9 mouse cellular contexts compared by ENCODE assay signal in genomic region chr1:74885369-74886042, GRCm38 (mm10). TPM values are rescaled to one million over a fixed set of nuclear protein-coding genes. Genes with fewer than 3 reads are reported as not detected.
DNase-seq lines count a peak whose midpoint lies in the region; ATAC-seq and TF ChIP-seq lines count a peak whose summit lies in the region.
"Had no signal": no experiment of that assay in that cellular context is flagged by ENCODE, and none has a peak within 500 bp of the region (broad histone marks: within the 10 kb centered on the region; RNA-seq: fewer than 3 reads in every experiment).

Gene Fev, minus strand, starts transcription at chr1:74885419.

- under 1% methylated on average over 40 of the region's 43 CpGs for WGBS in kidney, embryonic 15.5 days
- under 1% methylated on average over 43 of the region's 43 CpGs for WGBS in embryonic facial prominence, embryonic 15.5 days
- 1% methylated on average over 35 of the region's 43 CpGs for WGBS in limb, embryonic 12.5 days
- WGBS in neural tube, embryonic 15.5 days, result under 1% methylated on average over 39 of the region's 43 CpGs
- 2% methylated on average over 42 of the region's 43 CpGs for WGBS in thymus, adult 2 months

- no peak for DNase-seq in kidney, adult 8-10 months
- no peak for DNase-seq in thymus, adult 2 months
- DNase-seq in urinary bladder, postnatal 36 days (ENCODE audit: low spot score in 2 of 2), result no peak
- DNase-seq in thymus, postnatal 0 days (ENCODE audit: low spot score), result no peak
- DNase-seq: thymus, postnatal 36 days had no signal

- no peaks in the 10 kb centered on the region for H3K9me3 ChIP-seq in kidney, embryonic 15.5 days (replicated peaks)
- H3K9me3 ChIP-seq in embryonic facial prominence, embryonic 15.5 days (replicated peaks), result no peaks in the 10 kb centered on the region
- no peaks in the 10 kb centered on the region for H3K9me3 ChIP-seq in limb, embryonic 12.5 days
- H3K9me3 ChIP-seq in neural tube, embryonic 15.5 days (replicated peaks), result no peaks in the 10 kb centered on the region

- ATAC-seq in kidney, embryonic 15.5 days (replicated peaks; ENCODE audit: low FRiP score), result no peak
- ATAC-seq in embryonic facial prominence, embryonic 15.5 days (ENCODE audit: insufficient number of reproducible peaks, low FRiP score, low TSS enrichment, low read depth), result no peak
- ATAC-seq in limb, embryonic 12.5 days (ENCODE audit: insufficient number of reproducible peaks, insufficient read depth, low FRiP score, low TSS enrichment, low read depth), result no peak
- ATAC-seq in neural tube, embryonic 15.5 days (ENCODE audit: low FRiP score), result no peak

- no peak for TF ChIP-seq CTCF in thymus, adult 2 months (IDR thresholded peaks at IDR 0.05; ENCODE audit: borderline replicate concordance, control insufficient read depth, extremely low read depth, insufficient read depth, low read length, poor library complexity)

- H3K27me3 ChIP-seq in kidney, embryonic 15.5 days, result peaks cover 96% of the 10 kb centered on the region
- H3K27me3 ChIP-seq in embryonic facial prominence, embryonic 15.5 days, result peaks cover 94% of the 10 kb centered on the region
- H3K27me3 ChIP-seq in limb, embryonic 12.5 days, result peaks cover 97% of the 10 kb centered on the region
- peaks cover 95% of the 10 kb centered on the region for H3K27me3 ChIP-seq in neural tube, embryonic 15.5 days (replicated peaks)
- peaks cover 21% of the 10 kb centered on the region for H3K27me3 ChIP-seq in thymus, adult 2 months (ENCODE audit: control insufficient read depth, insufficient read depth, low read length)

- peaks cover 33% of the 10 kb centered on the region for H3K4me1 ChIP-seq in kidney, embryonic 15.5 days
- peaks cover 32% of the 10 kb centered on the region for H3K4me1 ChIP-seq in embryonic facial prominence, embryonic 15.5 days
- H3K4me1 ChIP-seq in limb, embryonic 12.5 days (replicated peaks), result peaks cover 27% of the 10 kb centered on the region
- H3K4me1 ChIP-seq in neural tube, embryonic 15.5 days, result peaks cover 36% of the 10 kb centered on the region
- no peaks in the 10 kb centered on the region for H3K4me1 ChIP-seq in thymus, adult 2 months (replicated peaks; ENCODE audit: control insufficient read depth, insufficient read depth, low read length)

- H3K4me3 ChIP-seq in kidney, embryonic 15.5 days (replicated peaks), result peak within 1 kb of the TSS; percentile 39
- peak within 1 kb of the TSS; percentile 27 for H3K4me3 ChIP-seq in embryonic facial prominence, embryonic 15.5 days (replicated peaks)
- H3K4me3 ChIP-seq in limb, embryonic 12.5 days (replicated peaks), result peak within 1 kb of the TSS; percentile 29
- peak within 1 kb of the TSS; percentile 22 for H3K4me3 ChIP-seq in neural tube, embryonic 15.5 days (replicated peaks)
- H3K4me3 ChIP-seq in thymus, adult 2 months (ENCODE audit: control insufficient read depth, insufficient read depth, low read length), result no peak within 1 kb of the TSS

- no peak within 1 kb of the TSS for H3K27ac ChIP-seq in kidney, embryonic 15.5 days
- H3K27ac ChIP-seq in embryonic facial prominence, embryonic 15.5 days (replicated peaks), result no peak within 1 kb of the TSS
- H3K27ac ChIP-seq in limb, embryonic 12.5 days, result no peak within 1 kb of the TSS
- no peak within 1 kb of the TSS for H3K27ac ChIP-seq in neural tube, embryonic 15.5 days (replicated peaks)
- H3K27ac ChIP-seq in thymus, adult 2 months (ENCODE audit: control insufficient read depth, insufficient read depth, low read length), result no peak within 1 kb of the TSS

- H3K36me3 ChIP-seq in kidney, embryonic 15.5 days, result no peaks in the 10 kb centered on the region
- no peaks in the 10 kb centered on the region for H3K36me3 ChIP-seq in embryonic facial prominence, embryonic 15.5 days
- no peaks in the 10 kb centered on the region for H3K36me3 ChIP-seq in limb, embryonic 12.5 days
- H3K36me3 ChIP-seq in neural tube, embryonic 15.5 days, result no peaks in the 10 kb centered on the region
- H3K36me3 ChIP-seq in thymus, adult 2 months (ENCODE audit: control insufficient read depth, insufficient read depth, low read length), result no peaks in the 10 kb centered on the region

- H3K9ac ChIP-seq in kidney, embryonic 15.5 days, result 0 out of 2 replicates have a peak within 1 kb of the TSS, but pooled peaks have one; percentile 21
- no peak within 1 kb of the TSS for H3K9ac ChIP-seq in embryonic facial prominence, embryonic 15.5 days
- no peak within 1 kb of the TSS for H3K9ac ChIP-seq in limb, embryonic 12.5 days (replicated peaks)
- H3K9ac ChIP-seq in neural tube, embryonic 15.5 days (replicated peaks), result 0 out of 2 replicates have a peak within 1 kb of the TSS, but pooled peaks have one; percentile 3

- TF ChIP-seq POLR2A in thymus, adult 2 months (IDR thresholded peaks at IDR 0.05; ENCODE audit: control insufficient read depth, extremely low read depth, insufficient read depth, low read length, poor library complexity), result no peak

- H3K4me2 ChIP-seq in kidney, embryonic 15.5 days, result peak within 1 kb of the TSS; percentile 67
- H3K4me2 ChIP-seq in embryonic facial prominence, embryonic 15.5 days (replicated peaks), result peak within 1 kb of the TSS; percentile 36
- H3K4me2 ChIP-seq in limb, embryonic 12.5 days, result peak within 1 kb of the TSS; percentile 50
- H3K4me2 ChIP-seq in neural tube, embryonic 15.5 days, result peak within 1 kb of the TSS; percentile 51

RNA-seq across cellular contexts. Expression of gene Fev, which starts in this region (rescaled TPM):
- polyA plus RNA-seq in kidney, embryonic 15.5 days (2015; fragmentation: Nextera tagmentation; extraction: Ambion mirVana), result 0.53 and 0.67 TPM in 2 replicates
- polyA plus RNA-seq in embryonic facial prominence, embryonic 15.5 days (2015; fragmentation: Nextera tagmentation; extraction: Ambion mirVana), result 0.24 and 0.43 TPM in 2 replicates
- polyA plus RNA-seq in limb, embryonic 12.5 days (2016; fragmentation: Nextera tagmentation; extraction: Ambion mirVana), result 0.26 and 0.49 TPM in 2 replicates
- 0.73 TPM in 1 of 2 replicates, not detected in the other for polyA plus RNA-seq in neural tube, embryonic 15.5 days (2015; fragmentation: Nextera tagmentation; extraction: Ambion mirVana)
- 0.24 and 0.26 TPM in 2 replicates for polyA plus RNA-seq in thymus, adult 2 months (2012; rRNA removed)
- polyA plus RNA-seq in thymus, postnatal 0 days (2015; fragmentation: Nextera tagmentation; extraction: Ambion mirVana), result not detected in 2 replicates

Comparison
In these comparisons a context has a peak if more than half of its experiments do, and no peak if none do; other contexts are left out.
1. H3K9ac ChIP-seq: peak in kidney, embryonic 15.5 days (single experiment) and neural tube, embryonic 15.5 days (single experiment); none in embryonic facial prominence, embryonic 15.5 days (single experiment) and limb, embryonic 12.5 days (single experiment).
2. Peak in every context shown above with its lines, with median percentiles within 50 percentile points of each other: H3K4me2 ChIP-seq.